Mouse (Mus musculus) gastrocnemius, postnatal 10 days (tissue): ENCODE results near the gene Cblc. TPM values are rescaled to one million over a fixed set of nuclear protein-coding genes. Genes with fewer than 3 reads are reported as not detected.

Experiments
- total RNA-seq, 2 experiments: library from RNA; stranded (reverse); gene quantifications; 2 replicates each; pipeline ENCODE4 v1.2.3; 2021

The Cblc gene
- total RNA-seq, 2 experiments from 2014 or later = 0.38 to 0.59 TPM

Other genes starting within 250 kb of the Cblc start
- 10 to 100 TPM; 38.7 to 41.1 TPM for gene Ppp1r37, start 233.7 kb downstream of the Cblc start, total RNA-seq
- gene Zfp296, start 219.5 kb downstream of the Cblc start, total RNA-seq = under 1 TPM; 0.21 to 0.23 TPM
- 10 to 100 TPM; 52.0 to 59.8 TPM for gene Gemin7, start 219.2 kb downstream of the Cblc start, total RNA-seq
- 10 to 100 TPM; 15.2 to 23.2 TPM for gene Clasrp, start 192.3 kb downstream of the Cblc start, total RNA-seq
- gene Relb, start 167.4 kb downstream of the Cblc start, total RNA-seq = 1 to 10 TPM; 7.3 to 9.0 TPM
- gene Clptm1, start 131.8 kb downstream of the Cblc start, total RNA-seq = 10 to 100 TPM; 45.7 to 48.2 TPM
- gene Apoc2, start 118.9 kb downstream of the Cblc start, total RNA-seq = under 1 TPM in 1 of 2 experiments, not detected in 1; 0.61 TPM
- not detected for gene Gm44805, start 115.4 kb downstream of the Cblc start, total RNA-seq
- under 1 TPM in 1 of 2 experiments, not detected in 1; 0.54 TPM for gene Apoc4, start 115.3 kb downstream of the Cblc start, total RNA-seq
- gene Apoc1, start 104.1 kb downstream of the Cblc start, total RNA-seq = 1 to 10 TPM in 1 of 2 experiments, not detected in 1; 4.1 TPM
- gene Apoe, start 97.6 kb downstream of the Cblc start, total RNA-seq = 100 to 1,000 TPM; 100 to 116 TPM
- 10 to 100 TPM; 59.3 to 63.3 TPM for gene Tomm40, start 81.4 kb downstream of the Cblc start, total RNA-seq
- gene Nectin2, start 46.3 kb downstream of the Cblc start, total RNA-seq = 10 to 100 TPM; 13.3 to 14.6 TPM
- gene Bcam, start 25.8 kb downstream of the Cblc start, total RNA-seq = 10 to 100 TPM; 60.3 to 68.9 TPM
- gene Bcl3, start 26.0 kb upstream of the Cblc start, total RNA-seq = 1 to 10 TPM; 1.8 to 7.0 TPM
- gene Gm19345, start 55.2 kb upstream of the Cblc start, total RNA-seq = not detected
- gene Ceacam16, start 64.5 kb upstream of the Cblc start, total RNA-seq = not detected
- not detected for gene Ceacam19, start 91.2 kb upstream of the Cblc start, total RNA-seq
- 10 to 100 TPM; 10.7 to 15.3 TPM for gene Pvr, start 124.4 kb upstream of the Cblc start, total RNA-seq
- gene Igsf23, start 153.9 kb upstream of the Cblc start, total RNA-seq = not detected
- not detected for gene Ceacam20, start 168.6 kb upstream of the Cblc start, total RNA-seq
- not detected for gene Nlrp9b, start 194.7 kb upstream of the Cblc start, total RNA-seq